Mouse (Mus musculus) limb, embryonic 10.5 days (tissue): ENCODE data around the gene Pgm2. TPM values are rescaled to one million over a fixed set of nuclear protein-coding genes. Genes with fewer than 3 reads are reported as not detected.
A peak's percentile ranks its signal among the peaks of the same experiment; 100 is the strongest.

ENCODE experiments used
- DNase-seq: peaks from one replicate; pipeline ENCODE4 v3.0.0-alpha.2; 2017; ENCODE audit warnings: low spot score
- H3K27ac ChIP-seq: fragments of 300-500 bp; sonication (generic); 2 replicates; pipeline ENCODE4 v1.5.1; 2016; ENCODE audit warnings: mild to moderate bottlenecking
- H3K27me3 ChIP-seq: fragments of 300-500 bp; sonication (generic); 2 replicates; pipeline ENCODE4 v1.6.1; 2016; ENCODE audit warnings: low read depth, mild to moderate bottlenecking; ENCODE audit not compliant: poor library complexity, severe bottlenecking
- H3K36me3 ChIP-seq: fragments of 300-500 bp; sonication (generic); 2 replicates; pipeline ENCODE4 v1.6.1; 2016; ENCODE audit warnings: mild to moderate bottlenecking, moderate library complexity
- H3K4me1 ChIP-seq: fragments of 300-500 bp; sonication (generic); 2 replicates; pipeline ENCODE4 v1.6.1; 2016
- H3K4me3 ChIP-seq: fragments of 300-500 bp; sonication (generic); 2 replicates; pipeline ENCODE4 v1.5.1; 2016; ENCODE audit warnings: mild to moderate bottlenecking, moderate library complexity
- H3K9me3 ChIP-seq: fragments of 300-500 bp; sonication (generic); replicated peaks from 2 replicates; pipeline ENCODE4 v1.6.1; 2016; ENCODE audit warnings: mild to moderate bottlenecking
- WGBS: fragments of 180-500 bp; shearing (Covaris S2); methylation state at CpG from one replicate; pipeline ENCODE4 v1.1.7; 2016; 5-methylcytosine and 5-hydroxymethylcytosine counted together
- polyA plus RNA-seq: library from polyadenylated mRNA; unstranded; fragments of >200 nt; fragmentation: Nextera tagmentation; extraction: Ambion mirVana; gene quantifications from 2 replicates; pipeline ENCODE4 v1.2.1, GENCODE M21; 2016

Pgm2 gene
- polyA plus RNA-seq, 1 experiment from 2014 or later = 26.8 TPM

GRCm38 (mm10) chr5:64125783-64126182 is 33.0 kb downstream of the Pgm2 start:
- Histone ChIP-seq H3K9me3 (no peaks in the 10 kb centered on the region), H3K4me3 (no peak overlapping the region), H3K27me3 (no peaks in the 10 kb centered on the region), H3K4me1 (no peaks in the 10 kb centered on the region), H3K27ac (no peak overlapping the region), H3K36me3 (peaks cover 15% of the 10 kb centered on the region)
- DNase-seq = no peak
- 81% methylated on average over 5 of the region's 5 CpGs for WGBS

- DNase-seq = no peak
- no peak overlapping the region for H3K4me3 ChIP-seq
- H3K27me3 ChIP-seq = no peaks in the 10 kb centered on the region
- 63% methylated on average over 5 of the region's 5 CpGs for WGBS
- H3K9me3 ChIP-seq = no peaks in the 10 kb centered on the region
- H3K36me3 ChIP-seq = peaks cover 13% of the 10 kb centered on the region
- no peaks in the 10 kb centered on the region for H3K4me1 ChIP-seq
- no peak overlapping the region for H3K27ac ChIP-seq
Observed at GRCm38 (mm10) chr5:64131550-64131949, 38.8 kb downstream of the Pgm2 start.

- H3K9me3 ChIP-seq = no peaks in the 10 kb centered on the region
- no peak for DNase-seq
- H3K27ac ChIP-seq = no peak overlapping the region
- H3K27me3 ChIP-seq = no peaks in the 10 kb centered on the region
- H3K4me3 ChIP-seq = no peak overlapping the region
- H3K36me3 ChIP-seq = 0 out of 2 replicates have a peak, but pooled peaks cover 4% of the 10 kb centered on the region
- WGBS = 91% methylated on average over 4 of the region's 4 CpGs
- H3K4me1 ChIP-seq = no peaks in the 10 kb centered on the region
Observed at GRCm38 (mm10) chr5:64133901-64134300, 41.2 kb downstream of the Pgm2 start.

- no peak for DNase-seq
- no peak overlapping the region for H3K4me3 ChIP-seq
- H3K36me3 ChIP-seq = no peaks in the 10 kb centered on the region
- no peak overlapping the region for H3K27ac ChIP-seq
- WGBS = 87% methylated on average over 5 of the region's 5 CpGs
- no peaks in the 10 kb centered on the region for H3K4me1 ChIP-seq
- no peaks in the 10 kb centered on the region for H3K27me3 ChIP-seq
- H3K9me3 ChIP-seq = no peaks in the 10 kb centered on the region
Observed at GRCm38 (mm10) chr5:64136325-64136724, 43.6 kb downstream of the Pgm2 start.

GRCm38 (mm10) chr5:64140202-64140601 is 47.5 kb downstream of the Pgm2 start:
- Histone ChIP-seq H3K27ac (no peak overlapping the region), H3K9me3 (no peaks in the 10 kb centered on the region), H3K4me1 (peaks cover 5% of the 10 kb centered on the region; the same call in 1 of the 2 replicates), H3K4me3 (no peak overlapping the region), H3K36me3 (no peaks in the 10 kb centered on the region), H3K27me3 (no peaks in the 10 kb centered on the region)
- no peak for DNase-seq
- WGBS = 89% methylated on average over 3 of the region's 3 CpGs

GRCm38 (mm10) chr5:64144315-64144714 is 51.6 kb downstream of the Pgm2 start:
- Histone ChIP-seq H3K4me1 (peaks cover 5% of the 10 kb centered on the region; the same call in 1 of the 2 replicates), H3K27me3 (no peaks in the 10 kb centered on the region), H3K4me3 (no peak overlapping the region), H3K27ac (no peak overlapping the region), H3K9me3 (no peaks in the 10 kb centered on the region), H3K36me3 (no peaks in the 10 kb centered on the region)
- no peak for DNase-seq
- WGBS = 79% methylated on average over 5 of the region's 5 CpGs

DNA sequence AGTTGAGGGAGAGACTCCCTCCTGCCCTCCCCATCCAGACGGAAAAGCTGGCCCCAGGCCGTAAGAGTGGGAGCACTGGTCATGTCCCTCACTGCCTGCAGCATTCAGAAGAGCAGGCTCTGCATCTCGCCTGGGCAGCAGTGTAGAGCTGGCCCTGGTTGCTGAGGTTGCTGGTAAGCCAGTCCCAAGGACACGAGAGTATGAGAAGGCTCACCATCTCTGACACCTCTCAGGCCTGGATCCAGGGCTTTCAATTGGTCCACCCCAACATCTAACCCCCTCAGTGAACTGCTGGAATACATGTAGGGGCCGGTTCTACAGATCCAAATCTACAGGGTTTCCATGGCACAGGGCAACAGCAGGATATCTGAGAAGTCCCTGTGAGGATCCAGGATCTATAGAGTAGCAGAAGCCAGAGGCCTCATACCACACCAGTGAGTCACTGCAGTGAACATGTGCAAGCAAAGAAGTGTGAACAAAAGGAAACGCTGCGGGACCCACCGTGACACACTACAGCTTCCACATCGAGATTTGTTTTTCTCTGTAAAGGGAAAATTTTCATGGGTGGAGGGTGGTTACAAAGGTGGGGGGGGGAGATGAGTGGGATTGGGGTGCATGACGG is 53.7 kb downstream of the Pgm2 start:
- 78% methylated on average over 10 of the region's 10 CpGs for WGBS
- H3K9me3 ChIP-seq = no peaks in the 10 kb centered on the region
- H3K27me3 ChIP-seq = peaks cover 13% of the 10 kb centered on the region; the same call in 1 of the 2 replicates
- DNase-seq = no peak
- no peak overlapping the region for H3K4me3 ChIP-seq
- H3K27ac ChIP-seq = no peak overlapping the region
- H3K36me3 ChIP-seq = no peaks in the 10 kb centered on the region
- H3K4me1 ChIP-seq = peaks cover 13% of the 10 kb centered on the region

DNA sequence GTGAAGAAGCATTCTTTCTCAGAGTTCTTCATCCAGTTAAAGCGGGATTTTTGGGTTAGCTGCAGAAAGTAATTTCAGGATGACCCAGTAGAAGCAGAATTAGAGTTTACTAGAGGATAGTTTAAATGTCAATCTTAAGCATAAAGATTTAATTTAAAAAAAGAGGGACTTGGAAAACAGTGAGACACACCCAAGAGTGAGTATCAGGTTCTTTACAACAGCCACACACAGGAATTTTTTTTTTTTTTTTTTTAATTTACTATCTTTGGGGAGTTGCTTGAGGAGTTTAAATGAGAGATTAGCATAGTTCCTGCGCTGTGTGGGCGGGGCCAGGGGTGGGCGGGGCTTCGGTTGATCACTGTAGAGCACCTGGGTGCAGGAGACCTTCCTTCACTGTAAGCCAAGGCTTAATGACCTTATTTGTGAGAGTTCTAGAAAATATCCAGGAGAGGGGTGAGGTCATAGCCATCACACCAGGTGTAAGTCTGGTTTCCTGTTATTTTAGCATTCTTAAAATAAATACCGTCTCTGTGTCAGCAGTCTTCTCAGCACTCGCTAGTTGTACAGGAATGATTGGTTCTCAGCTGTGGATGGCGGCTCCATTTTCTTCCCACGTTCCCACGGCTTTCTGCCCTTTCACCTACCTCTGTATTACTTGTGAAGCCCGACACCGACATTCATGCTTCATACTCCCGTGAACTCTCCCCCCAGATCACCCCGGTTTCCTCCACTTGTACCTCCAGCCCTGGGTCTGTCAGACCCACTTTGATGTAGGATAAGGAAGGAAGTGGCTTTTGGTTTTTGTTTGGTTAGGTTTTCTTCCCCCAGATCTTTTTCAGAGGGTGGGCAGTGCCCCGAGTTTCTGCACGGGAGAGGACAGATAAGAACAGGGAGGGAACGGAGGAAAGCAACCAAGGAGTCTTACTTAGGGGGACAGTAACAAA is 56.7 kb downstream of the Pgm2 start:
- Histone ChIP-seq H3K4me3 (0 out of 2 replicates have a peak overlapping the region, but pooled peaks have one; percentile 2), H3K27ac (no peak overlapping the region), H3K9me3 (no peaks in the 10 kb centered on the region), H3K36me3 (no peaks in the 10 kb centered on the region), H3K27me3 (peaks cover 13% of the 10 kb centered on the region; the same call in 1 of the 2 replicates), H3K4me1 (peaks cover 10% of the 10 kb centered on the region)
- no peak for DNase-seq
- WGBS = 31% methylated on average over 17 of the region's 17 CpGs

GRCm38 (mm10) chr5:64153319-64153718 is 60.6 kb downstream of the Pgm2 start:
- Histone ChIP-seq H3K27me3 (peaks cover 37% of the 10 kb centered on the region), H3K4me1 (peaks cover 14% of the 10 kb centered on the region), H3K27ac (no peak overlapping the region), H3K4me3 (no peak overlapping the region), H3K9me3 (no peaks in the 10 kb centered on the region), H3K36me3 (no peaks in the 10 kb centered on the region)
- 88% methylated on average over 1 of the region's 1 CpGs for WGBS
- no peak for DNase-seq

DNA sequence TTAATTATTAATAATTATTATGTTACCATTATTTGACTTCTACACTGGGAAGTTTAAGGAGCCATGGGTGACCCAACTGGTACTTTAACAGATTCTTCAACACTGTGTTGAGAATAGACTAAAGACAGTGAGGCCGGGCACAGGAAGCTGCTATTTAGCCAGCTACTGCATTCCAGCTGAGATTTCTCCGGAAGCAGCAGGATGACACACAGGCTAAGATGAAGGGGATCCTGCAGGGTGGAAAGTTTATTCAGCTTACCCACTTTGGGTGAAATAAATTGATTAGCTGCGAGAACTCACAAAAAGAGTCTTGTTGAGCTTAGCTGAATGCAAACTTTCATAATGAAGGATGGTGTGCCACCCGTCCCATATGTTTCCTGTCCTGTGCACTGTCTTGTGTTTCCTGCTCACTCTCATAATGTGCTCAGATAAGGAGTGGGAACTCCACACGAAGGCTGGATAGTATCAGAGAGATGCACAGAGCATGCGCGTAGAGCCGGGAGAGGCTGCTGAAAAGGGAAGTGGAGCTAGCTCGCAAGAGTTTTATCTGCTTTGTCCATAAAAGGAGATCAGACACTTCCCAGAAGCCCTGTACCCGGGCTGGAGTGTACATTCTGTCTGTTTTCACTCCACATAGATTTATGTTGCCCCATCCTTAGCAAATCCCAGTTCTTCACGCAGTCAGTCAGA is 63.3 kb downstream of the Pgm2 start, which contains the start of gene Tbc1d1:
Gene Tbc1d1 (plus strand): TSS at position 445 of the 690 bp plus-strand sequence.
- peaks cover 27% of the 10 kb centered on the region for H3K4me1 ChIP-seq
- no peak within 1 kb of the TSS for H3K4me3 ChIP-seq
- H3K36me3 ChIP-seq = no peaks in the 10 kb centered on the region
- no peaks in the 10 kb centered on the region for H3K9me3 ChIP-seq
- no peak within 1 kb of the TSS for H3K27ac ChIP-seq
- H3K27me3 ChIP-seq = peaks cover 51% of the 10 kb centered on the region
- no peak for DNase-seq
- 32% methylated on average over 11 of the region's 11 CpGs for WGBS

GRCm38 (mm10) chr5:64156579-64156978 is 63.8 kb downstream of the Pgm2 start:
- no peaks in the 10 kb centered on the region for H3K9me3 ChIP-seq
- H3K27me3 ChIP-seq = peaks cover 57% of the 10 kb centered on the region
- H3K27ac ChIP-seq = no peak overlapping the region
- peaks cover 31% of the 10 kb centered on the region for H3K4me1 ChIP-seq
- WGBS = 38% methylated on average over 4 of the region's 4 CpGs
- no peak for DNase-seq
- H3K4me3 ChIP-seq = no peak overlapping the region
- H3K36me3 ChIP-seq = no peaks in the 10 kb centered on the region

DNA sequence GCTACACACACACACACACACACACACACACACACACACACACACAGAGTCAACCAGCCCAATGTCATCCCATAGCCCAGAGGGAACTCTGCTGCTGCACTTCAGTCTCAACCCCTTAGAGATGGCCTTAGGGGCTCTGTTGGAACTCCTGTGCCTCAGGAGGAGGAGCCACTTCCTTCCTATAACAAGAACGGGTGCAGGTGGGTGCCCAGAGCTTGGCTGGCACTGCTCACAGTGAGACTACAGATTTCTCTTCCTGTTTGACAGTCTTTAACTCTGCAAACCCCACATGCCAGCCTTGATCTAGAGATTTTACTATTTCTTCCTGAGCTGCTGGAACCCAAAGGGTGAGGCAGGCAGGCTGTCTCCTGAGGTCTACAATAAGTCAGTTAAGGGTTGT is 65.2 kb downstream of the Pgm2 start:
- H3K9me3 ChIP-seq = no peaks in the 10 kb centered on the region
- peaks cover 31% of the 10 kb centered on the region for H3K4me1 ChIP-seq
- DNase-seq = no peak
- no peaks in the 10 kb centered on the region for H3K36me3 ChIP-seq
- 37% methylated on average over 1 of the region's 1 CpGs for WGBS
- H3K4me3 ChIP-seq = no peak overlapping the region
- H3K27ac ChIP-seq = no peak overlapping the region
- peaks cover 70% of the 10 kb centered on the region for H3K27me3 ChIP-seq
